Mouse (Mus musculus) liver, embryonic 14 days (tissue): ENCODE data around the gene Gm21891. TPM values are rescaled to one million over a fixed set of nuclear protein-coding genes. Genes with fewer than 3 reads are reported as not detected.

Experiments
- polyA plus RNA-seq: library from polyadenylated mRNA; depleted of rRNA; stranded (reverse); fragments of >200 nt; gene quantifications from 2 replicates; pipeline ENCODE4 v1.2.3, GENCODE M21; 2012; rRNA removed

Gm21891 gene
- not detected in 2 replicates for polyA plus RNA-seq

GRCm38 (mm10) chrY:13133392-13133791 lies at the start of gene Gm21891:
Gene Gm21891, minus strand, starts transcription at chrY:13133492.

GRCm38 (mm10) chrY:13161668-13162067 lies 28.4 kb upstream of the Gm21891 start, which contains the start of gene Gm21425:
Gene Gm21425, plus strand, starts transcription at chrY:13161968.

Other genes starting within 250 kb of the Gm21891 start
- gene Gm20807, start 90.6 kb downstream of the Gm21891 start, polyA plus RNA-seq = not detected in 2 replicates
- not detected in 2 replicates for gene Gm21425, start 28.5 kb upstream of the Gm21891 start, polyA plus RNA-seq
- not detected in 2 replicates for gene Gm21828, start 90.4 kb upstream of the Gm21891 start, polyA plus RNA-seq
- gene Gm21440, start 118.9 kb upstream of the Gm21891 start, polyA plus RNA-seq = not detected in 2 replicates
- gene Gm21454, start 119.0 kb upstream of the Gm21891 start, polyA plus RNA-seq = not detected in 2 replicates
- not detected in 2 replicates for gene Gm21725, start 215.6 kb upstream of the Gm21891 start, polyA plus RNA-seq